Mouse (Mus musculus): Measurements from ENCODE around the gene Fam71e1. TPM values are rescaled to one million over a fixed set of nuclear protein-coding genes. Genes with fewer than 3 reads are reported as not detected.

Gene Fam71e1
- polyA plus RNA-seq, 1 experiment from 2014 or later, result 23.7 TPM

GRCm38 (mm10) chr7:44470696-44471612 is 25.4 kb upstream of the Fam71e1 start:
- H3K4me1 ChIP-seq (ENCODE audit: control insufficient read depth, insufficient read depth, low read depth, low read length), result peaks cover 37% of the 10 kb centered on the region

GRCm38 (mm10) chr7:44471880-44472557 is 24.4 kb upstream of the Fam71e1 start:
- ATAC-seq, result no peak
- no peak overlapping the region for H3K9ac ChIP-seq (ENCODE audit: low read depth, low read length)
- H3K4me2 ChIP-seq (ENCODE audit: low read length), result no peak overlapping the region
- no peaks in the 10 kb centered on the region for H3K27me3 ChIP-seq (replicated peaks; ENCODE audit: control insufficient read depth, insufficient read depth, low read length)
- H3K4me1 ChIP-seq (ENCODE audit: control insufficient read depth, insufficient read depth, low read depth, low read length), result peaks cover 34% of the 10 kb centered on the region
- WGBS, result 52% methylated on average over 6 of the region's 6 CpGs
- H3K27ac ChIP-seq (ENCODE audit: low read depth, low read length), result 0 out of 2 replicates have a peak overlapping the region, but pooled peaks have one; percentile 7
- H3K36me3 ChIP-seq (ENCODE audit: control insufficient read depth, insufficient read depth, low read length), result no peaks in the 10 kb centered on the region
- no peaks in the 10 kb centered on the region for H3K9me3 ChIP-seq (ENCODE audit: control insufficient read depth, low read length)
- no peak overlapping the region for H3K4me3 ChIP-seq (ENCODE audit: low read length)

More at GRCm38 (mm10) chr7:44470696-44471612, 25.4 kb upstream of the Fam71e1 start:
- WGBS, result 89% methylated on average over 16 of the region's 16 CpGs
- Histone ChIP-seq H3K27ac (ENCODE audit: low read depth, low read length) (no peak overlapping the region), H3K27me3 (replicated peaks; ENCODE audit: control insufficient read depth, insufficient read depth, low read length) (no peaks in the 10 kb centered on the region), H3K9ac (ENCODE audit: low read depth, low read length) (peak overlapping the region; percentile 13), H3K36me3 (ENCODE audit: control insufficient read depth, insufficient read depth, low read length) (no peaks in the 10 kb centered on the region), H3K4me2 (ENCODE audit: low read length) (no peak overlapping the region), H3K4me3 (ENCODE audit: low read length) (no peak overlapping the region), H3K9me3 (ENCODE audit: control insufficient read depth, low read length) (no peaks in the 10 kb centered on the region)
- ATAC-seq, result no peak

GRCm38 (mm10) chr7:44472558-44472885 is 23.9 kb upstream of the Fam71e1 start:
- Histone ChIP-seq H3K36me3 (ENCODE audit: control insufficient read depth, insufficient read depth, low read length) (no peaks in the 10 kb centered on the region), H3K9me3 (ENCODE audit: control insufficient read depth, low read length) (no peaks in the 10 kb centered on the region), H3K4me1 (ENCODE audit: control insufficient read depth, insufficient read depth, low read depth, low read length) (peaks cover 32% of the 10 kb centered on the region), H3K4me2 (ENCODE audit: low read length) (no peak overlapping the region), H3K9ac (ENCODE audit: low read depth, low read length) (no peak overlapping the region), H3K27me3 (replicated peaks; ENCODE audit: control insufficient read depth, insufficient read depth, low read length) (no peaks in the 10 kb centered on the region), H3K27ac (ENCODE audit: low read depth, low read length) (no peak overlapping the region), H3K4me3 (ENCODE audit: low read length) (no peak overlapping the region)
- 9% methylated on average over 1 of the region's 1 CpGs for WGBS
- no peak for ATAC-seq

- H3K4me1 ChIP-seq (ENCODE audit: control insufficient read depth, insufficient read depth, low read depth, low read length), result peaks cover 32% of the 10 kb centered on the region
- no peak overlapping the region for H3K4me3 ChIP-seq (ENCODE audit: low read length)
- no peak overlapping the region for H3K4me2 ChIP-seq (ENCODE audit: low read length)
- H3K9me3 ChIP-seq (ENCODE audit: control insufficient read depth, low read length), result no peaks in the 10 kb centered on the region
- H3K27ac ChIP-seq (ENCODE audit: low read depth, low read length), result no peak overlapping the region
- 59% methylated on average over 9 of the region's 9 CpGs for WGBS
- no peak for ATAC-seq
- no peaks in the 10 kb centered on the region for H3K27me3 ChIP-seq (replicated peaks; ENCODE audit: control insufficient read depth, insufficient read depth, low read length)
- no peaks in the 10 kb centered on the region for H3K36me3 ChIP-seq (ENCODE audit: control insufficient read depth, insufficient read depth, low read length)
- H3K9ac ChIP-seq (ENCODE audit: low read depth, low read length), result no peak overlapping the region; the same call in 1 of the 2 replicates
Observed at GRCm38 (mm10) chr7:44472961-44473646, 23.3 kb upstream of the Fam71e1 start.

GRCm38 (mm10) chr7:44474419-44474818 is 22.0 kb upstream of the Fam71e1 start:
- ATAC-seq, result peak; percentile 79
- Histone ChIP-seq H3K4me1 (ENCODE audit: control insufficient read depth, insufficient read depth, low read depth, low read length) (peaks cover 22% of the 10 kb centered on the region), H3K27me3 (replicated peaks; ENCODE audit: control insufficient read depth, insufficient read depth, low read length) (peaks cover 1% of the 10 kb centered on the region; the same call in 1 of the 2 replicates), H3K9me3 (ENCODE audit: control insufficient read depth, low read length) (no peaks in the 10 kb centered on the region), H3K36me3 (ENCODE audit: control insufficient read depth, insufficient read depth, low read length) (no peaks in the 10 kb centered on the region), H3K9ac (ENCODE audit: low read depth, low read length) (no peak overlapping the region), H3K4me2 (ENCODE audit: low read length) (no peak overlapping the region), H3K27ac (ENCODE audit: low read depth, low read length) (peak overlapping the region; percentile 67), H3K4me3 (ENCODE audit: low read length) (no peak overlapping the region)
- 8% methylated on average over 4 of the region's 4 CpGs for WGBS

GRCm38 (mm10) chr7:44475046-44475614 is 21.3 kb upstream of the Fam71e1 start:
- no peaks in the 10 kb centered on the region for H3K9me3 ChIP-seq (ENCODE audit: control insufficient read depth, low read length)
- H3K4me1 ChIP-seq (ENCODE audit: control insufficient read depth, insufficient read depth, low read depth, low read length), result peaks cover 18% of the 10 kb centered on the region
- no peak overlapping the region for H3K4me2 ChIP-seq (ENCODE audit: low read length)
- 0 out of 2 replicates have a peak, but pooled peaks have one; percentile 12 for ATAC-seq
- no peak overlapping the region for H3K9ac ChIP-seq (ENCODE audit: low read depth, low read length)
- H3K4me3 ChIP-seq (ENCODE audit: low read length), result no peak overlapping the region
- no peaks in the 10 kb centered on the region for H3K36me3 ChIP-seq (ENCODE audit: control insufficient read depth, insufficient read depth, low read length)
- peak overlapping the region; percentile 61 for H3K27ac ChIP-seq (ENCODE audit: low read depth, low read length)
- H3K27me3 ChIP-seq (replicated peaks; ENCODE audit: control insufficient read depth, insufficient read depth, low read length), result peaks cover 2% of the 10 kb centered on the region; the same call in 1 of the 2 replicates
- WGBS, result 25% methylated on average over 5 of the region's 5 CpGs

GRCm38 (mm10) chr7:44482836-44483435 is 13.4 kb upstream of the Fam71e1 start:
- WGBS, result 77% methylated on average over 3 of the region's 3 CpGs
- no peak for ATAC-seq
- peaks cover 2% of the 10 kb centered on the region for H3K27me3 ChIP-seq (replicated peaks; ENCODE audit: control insufficient read depth, insufficient read depth, low read length)
- no peak overlapping the region for H3K9ac ChIP-seq (ENCODE audit: low read depth, low read length)
- no peaks in the 10 kb centered on the region for H3K9me3 ChIP-seq (ENCODE audit: control insufficient read depth, low read length)
- H3K4me2 ChIP-seq (ENCODE audit: low read length), result no peak overlapping the region
- H3K27ac ChIP-seq (ENCODE audit: low read depth, low read length), result no peak overlapping the region
- H3K36me3 ChIP-seq (ENCODE audit: control insufficient read depth, insufficient read depth, low read length), result no peaks in the 10 kb centered on the region
- H3K4me1 ChIP-seq (ENCODE audit: control insufficient read depth, insufficient read depth, low read depth, low read length), result peaks cover 4% of the 10 kb centered on the region; the same call in 1 of the 2 replicates
- no peak overlapping the region for H3K4me3 ChIP-seq (ENCODE audit: low read length)

- peaks cover 5% of the 10 kb centered on the region; the same call in 1 of the 2 replicates for H3K36me3 ChIP-seq (ENCODE audit: control insufficient read depth, insufficient read depth, low read length)
- no peak for ATAC-seq
- H3K9ac ChIP-seq (ENCODE audit: low read depth, low read length), result no peak overlapping the region
- H3K4me2 ChIP-seq (ENCODE audit: low read length), result no peak overlapping the region
- no peaks in the 10 kb centered on the region for H3K9me3 ChIP-seq (ENCODE audit: control insufficient read depth, low read length)
- H3K4me3 ChIP-seq (ENCODE audit: low read length), result no peak overlapping the region
- H3K27ac ChIP-seq (ENCODE audit: low read depth, low read length), result no peak overlapping the region
- WGBS, result 100% methylated on average over 1 of the region's 1 CpGs
- H3K27me3 ChIP-seq (replicated peaks; ENCODE audit: control insufficient read depth, insufficient read depth, low read length), result peaks cover 2% of the 10 kb centered on the region; the same call in 1 of the 2 replicates
- H3K4me1 ChIP-seq (ENCODE audit: control insufficient read depth, insufficient read depth, low read depth, low read length), result peaks cover 4% of the 10 kb centered on the region; the same call in 1 of the 2 replicates
Observed at GRCm38 (mm10) chr7:44484109-44484508, 12.3 kb upstream of the Fam71e1 start.
